Mouse (Mus musculus): ENCODE data around the gene Rbfox3. TPM values are rescaled to one million over a fixed set of nuclear protein-coding genes. Genes with fewer than 3 reads are reported as not detected.

Rbfox3 gene
- total and polyA plus RNA-seq, 3 experiments = not detected

- no peak overlapping the region for H3K4me3 ChIP-seq (replicated peaks in 1 of 3; ENCODE audit: low read depth in 2 of 3, low read length in 2 of 3, poor library complexity in 1 of 3)
- TF ChIP-seq CTCF (conservative IDR thresholded peaks at IDR 0.05 in 1 of 2, IDR thresholded peaks at IDR 0.05 in 1 of 2; ENCODE audit: low read depth in 2 of 2, low read length in 2 of 2) = no peak
- no peak for TF ChIP-seq BHLHE40 (IDR thresholded peaks at IDR 0.05; ENCODE audit: low read depth, low read length)
- peaks cover 6% of the 10 kb centered on the region for H3K9me3 ChIP-seq (replicated peaks; ENCODE audit: low read length)
- dilution Hi-C loops (cut with MboI; ENCODE audit: extremely low pct_ligation_motif_present, extremely low pct_unique_long_range_greater_than_20kb, low sequenced_read_pairs) = no loop called here
- H3K4me1 ChIP-seq (ENCODE audit: control insufficient read depth in 1 of 2, insufficient read depth in 2 of 2) = no peaks in the 10 kb centered on the region
- no peak overlapping the region for H3K4me2 ChIP-seq (ENCODE audit: insufficient read depth, low read depth, poor library complexity, severe bottlenecking)
- H3K79me2 ChIP-seq (replicated peaks; ENCODE audit: control insufficient read depth, extremely low read depth, insufficient read depth, poor library complexity, severe bottlenecking) = no peaks in the 10 kb centered on the region
- peaks cover 74% of the 10 kb centered on the region for H3K27me3 ChIP-seq (replicated peaks)
- no peak overlapping the region for H3K9ac ChIP-seq (ENCODE audit: insufficient read depth, low read depth)
- no peak for DNase-seq (ENCODE audit: extremely low read depth)
- no peak overlapping the region for H3K27ac ChIP-seq (ENCODE audit: insufficient read depth, low read depth)
- no peaks in the 10 kb centered on the region for H3K36me3 ChIP-seq (replicated peaks in 1 of 2; ENCODE audit: control insufficient read depth in 1 of 2, insufficient read depth in 1 of 2, low read length in 1 of 2)
- in situ Hi-C loops (cut with MboI; ENCODE audit: low pct_ligation_motif_present, low pct_unique_long_range_greater_than_20kb, low sequenced_read_pairs) = no loop called here
Measured at GRCm38 (mm10) chr11:118569571-118570062, 341.8 kb downstream of the Rbfox3 start.

- no peaks in the 10 kb centered on the region for H3K9me3 ChIP-seq (replicated peaks; ENCODE audit: low read length)
- no peak overlapping the region for H3K4me3 ChIP-seq (replicated peaks in 1 of 3; ENCODE audit: low read depth in 2 of 3, low read length in 2 of 3, poor library complexity in 1 of 3)
- H3K4me2 ChIP-seq (ENCODE audit: insufficient read depth, low read depth, poor library complexity, severe bottlenecking) = no peak overlapping the region
- H3K27ac ChIP-seq (ENCODE audit: insufficient read depth, low read depth) = no peak overlapping the region
- no peaks in the 10 kb centered on the region for H3K4me1 ChIP-seq (ENCODE audit: control insufficient read depth in 1 of 2, insufficient read depth in 2 of 2)
- H3K9ac ChIP-seq (ENCODE audit: insufficient read depth, low read depth) = no peak overlapping the region
- in situ Hi-C loops (cut with MboI; ENCODE audit: low pct_ligation_motif_present, low pct_unique_long_range_greater_than_20kb, low sequenced_read_pairs) (no loop called here), dilution Hi-C loops (cut with MboI; ENCODE audit: extremely low pct_ligation_motif_present, extremely low pct_unique_long_range_greater_than_20kb, low sequenced_read_pairs) (no loop called here)
- no peak for DNase-seq (ENCODE audit: extremely low read depth)
- H3K27me3 ChIP-seq (replicated peaks) = peaks cover 88% of the 10 kb centered on the region
- no peak for TF ChIP-seq RAD21 (IDR thresholded peaks at IDR 0.05; ENCODE audit: low read depth, low read length)
- TF ChIP-seq TCF12 (IDR thresholded peaks at IDR 0.05; ENCODE audit: low read depth, low read length) = no peak
- TF ChIP-seq SIN3A (IDR thresholded peaks at IDR 0.05; ENCODE audit: low read length) = no peak
- TF ChIP-seq ZMIZ1 (IDR thresholded peaks at IDR 0.05; ENCODE audit: low read depth, low read length) = no peak
- TF ChIP-seq IRF4 (IDR thresholded peaks at IDR 0.05; ENCODE audit: low read depth, low read length) = no peak
- TF ChIP-seq NRF1 (IDR thresholded peaks at IDR 0.05; ENCODE audit: low read depth, low read length) = no peak
- TF ChIP-seq CHD1 (IDR thresholded peaks at IDR 0.05; ENCODE audit: low read depth, low read length) = no peak
- no peak for TF ChIP-seq E2F4 (IDR thresholded peaks at IDR 0.05; ENCODE audit: insufficient replicate concordance, low read depth, low read length)
- no peak for TF ChIP-seq CHD2 (IDR thresholded peaks at IDR 0.05; ENCODE audit: low read length)
- TF ChIP-seq RCOR1 (conservative IDR thresholded peaks at IDR 0.05; ENCODE audit: low read depth, low read length) = no peak
- no peak for TF ChIP-seq KAT2A (IDR thresholded peaks at IDR 0.05; ENCODE audit: insufficient replicate concordance, low read length)
- no peak for TF ChIP-seq UBTF (IDR thresholded peaks at IDR 0.05; ENCODE audit: low read depth, low read length)
- TF ChIP-seq CTCF (conservative IDR thresholded peaks at IDR 0.05 in 1 of 2, IDR thresholded peaks at IDR 0.05 in 1 of 2; ENCODE audit: low read depth in 2 of 2, low read length in 2 of 2) = no peak
- TF ChIP-seq USF2 (conservative IDR thresholded peaks at IDR 0.05; ENCODE audit: low read depth, low read length) = no peak
- no peaks in the 10 kb centered on the region for H3K36me3 ChIP-seq (replicated peaks in 1 of 2; ENCODE audit: control insufficient read depth in 1 of 2, insufficient read depth in 1 of 2, low read length in 1 of 2)
- no peaks in the 10 kb centered on the region for H3K79me2 ChIP-seq (replicated peaks; ENCODE audit: control insufficient read depth, extremely low read depth, insufficient read depth, poor library complexity, severe bottlenecking)
Measured at GRCm38 (mm10) chr11:118563877-118564276, 347.5 kb downstream of the Rbfox3 start.

All from CH12.LX (cell line).